Mouse (Mus musculus) hindbrain, embryonic 11.5 days (tissue): ENCODE data around the gene Iqsec1. TPM values are rescaled to one million over a fixed set of nuclear protein-coding genes. Genes with fewer than 3 reads are reported as not detected.

Experiments used
- ATAC-seq: fragments of 200-750 bp; cut with Nextera tagmentation; 2 replicates; pipeline ENCODE4 v1.8.0; 2017; ENCODE audit warnings: mild to moderate bottlenecking, moderate TSS enrichment, moderate library complexity; ENCODE audit not compliant: low FRiP score
- DNase-seq: peaks from one replicate; pipeline ENCODE4 v3.0.0-alpha.2; 2015; ENCODE audit warnings: low spot score
- H3K27ac ChIP-seq: fragments of 300-500 bp; sonication (generic); 2 replicates; pipeline ENCODE4 v1.5.1; 2014; ENCODE audit warnings: mild to moderate bottlenecking, low read depth, low read length
- H3K27me3 ChIP-seq: fragments of 300-500 bp; sonication (generic); 2 replicates; pipeline ENCODE4 v1.6.1; 2014; ENCODE audit warnings: mild to moderate bottlenecking, low read length, moderate library complexity, mixed read lengths; ENCODE audit not compliant: control insufficient read depth, insufficient read depth
- H3K36me3 ChIP-seq: fragments of 300-500 bp; sonication (generic); 2 replicates; pipeline ENCODE4 v1.6.1; 2014; ENCODE audit warnings: mild to moderate bottlenecking, low read length, moderate library complexity, mixed read lengths; ENCODE audit not compliant: control insufficient read depth, insufficient read depth
- H3K4me1 ChIP-seq: fragments of 300-500 bp; sonication (generic); replicated peaks from 2 replicates; pipeline ENCODE4 v1.6.1; 2014; ENCODE audit warnings: low read length, mixed read lengths; ENCODE audit not compliant: control insufficient read depth, insufficient read depth
- H3K4me2 ChIP-seq: fragments of 300-500 bp; sonication (generic); replicated peaks from 2 replicates; pipeline ENCODE4 v1.6.1; 2014; ENCODE audit warnings: mild to moderate bottlenecking, low read depth, low read length
- H3K4me3 ChIP-seq: fragments of 300-500 bp; sonication (generic); 2 replicates; pipeline ENCODE4 v1.5.1; 2014; ENCODE audit warnings: low read depth, low read length
- H3K9ac ChIP-seq: fragments of 300-500 bp; sonication (generic); 2 replicates; pipeline ENCODE4 v1.6.1; 2014; ENCODE audit warnings: low read depth, low read length
- H3K9me3 ChIP-seq: fragments of 300-500 bp; sonication (generic); 2 replicates; pipeline ENCODE4 v1.6.1; 2016; ENCODE audit warnings: low read length; ENCODE audit not compliant: control insufficient read depth
- WGBS: fragments of 180-500 bp; shearing (Covaris S2); extraction: QIAGEN DNeasy Blood & Tissue Kit; methylation state at CpG from one replicate; pipeline ENCODE4 v1.1.7; 2014; 5-methylcytosine and 5-hydroxymethylcytosine counted together
- polyA plus RNA-seq: library from polyadenylated mRNA; unstranded; fragments of >200 nt; fragmentation: Nextera tagmentation; extraction: Ambion mirVana; gene quantifications from 2 replicates; pipeline ENCODE4 v1.2.1, GENCODE M21; 2014

The Iqsec1 gene
- polyA plus RNA-seq, 1 experiment from 2014 or later, result 22.4 TPM

DNA sequence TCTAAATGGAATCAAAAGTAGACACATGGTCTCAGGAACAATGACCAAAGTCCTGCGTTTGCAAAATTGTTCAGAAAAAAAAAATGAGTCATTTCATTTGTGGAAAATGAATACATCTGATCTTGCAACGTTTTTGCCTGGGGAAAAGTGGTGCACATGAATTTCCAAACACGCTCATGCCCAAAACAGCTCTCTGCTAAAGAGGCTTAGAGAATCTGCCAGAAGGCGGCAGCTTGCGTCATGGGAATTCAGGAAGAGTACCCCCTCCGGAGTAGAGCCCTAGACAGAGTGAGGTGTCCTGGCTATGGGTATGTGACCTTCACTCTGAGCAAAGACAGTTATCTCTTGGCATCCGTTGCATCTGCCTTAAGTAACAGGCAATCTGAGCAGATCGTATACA is 116.9 kb downstream of the Iqsec1 start:
- DNase-seq (no peak), ATAC-seq (no peak)
- H3K4me1 ChIP-seq, result no peaks in the 10 kb centered on the region
- H3K9ac ChIP-seq, result no peak overlapping the region
- no peaks in the 10 kb centered on the region for H3K36me3 ChIP-seq
- 86% methylated on average over 8 of the region's 8 CpGs for WGBS
- no peaks in the 10 kb centered on the region for H3K27me3 ChIP-seq
- no peak overlapping the region for H3K27ac ChIP-seq
- H3K9me3 ChIP-seq, result no peaks in the 10 kb centered on the region
- H3K4me2 ChIP-seq, result no peak overlapping the region
- H3K4me3 ChIP-seq, result no peak overlapping the region

DNA sequence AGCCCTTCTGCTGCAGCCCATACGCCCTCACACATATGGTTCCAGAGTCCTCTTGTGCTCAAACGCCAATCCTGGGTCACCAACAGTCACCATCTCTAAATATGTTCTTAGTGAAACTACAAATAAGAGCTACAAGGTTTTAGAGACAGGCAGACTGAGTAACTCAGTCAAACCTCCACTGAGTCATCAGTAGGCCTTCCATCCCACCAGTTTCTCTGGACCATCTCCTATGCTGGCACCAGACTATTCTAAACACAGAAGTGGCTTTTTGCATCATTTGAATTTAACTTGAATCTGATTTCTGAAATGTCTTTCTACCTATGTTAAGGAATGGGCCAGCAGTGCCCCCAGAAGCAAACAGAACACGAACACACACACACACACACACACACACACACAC is 120.5 kb downstream of the Iqsec1 start:
- no peak for ATAC-seq
- no peaks in the 10 kb centered on the region for H3K36me3 ChIP-seq
- H3K9me3 ChIP-seq, result no peaks in the 10 kb centered on the region
- H3K9ac ChIP-seq, result no peak overlapping the region
- no peaks in the 10 kb centered on the region for H3K4me1 ChIP-seq
- H3K4me3 ChIP-seq, result no peak overlapping the region
- no peaks in the 10 kb centered on the region for H3K27me3 ChIP-seq
- H3K4me2 ChIP-seq, result no peak overlapping the region
- DNase-seq, result no peak
- 88% methylated on average over 3 of the region's 3 CpGs for WGBS
- H3K27ac ChIP-seq, result no peak overlapping the region

DNA sequence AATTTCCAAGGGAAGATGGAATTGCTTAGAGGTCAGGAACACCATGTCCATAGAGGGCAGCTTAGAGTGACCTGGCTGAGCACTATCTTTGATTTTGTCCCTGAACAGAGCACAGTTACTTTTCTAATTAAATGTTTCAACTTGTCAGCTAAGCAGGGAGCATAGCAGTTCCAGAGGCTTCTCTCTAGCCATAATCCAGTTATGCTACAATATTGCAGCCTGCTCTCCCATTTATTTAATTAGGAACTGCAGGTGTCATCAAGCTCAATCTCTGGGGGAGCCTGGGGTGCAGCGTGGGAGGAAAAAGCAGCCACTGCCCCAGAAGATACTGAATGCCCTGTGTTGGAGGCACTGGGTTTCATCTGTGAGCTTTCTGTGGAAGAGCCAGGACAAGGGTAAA is 127.1 kb downstream of the Iqsec1 start:
- Histone ChIP-seq H3K4me1 (no peaks in the 10 kb centered on the region), H3K4me3 (no peak overlapping the region), H3K9me3 (no peaks in the 10 kb centered on the region), H3K27ac (no peak overlapping the region), H3K4me2 (no peak overlapping the region), H3K27me3 (no peaks in the 10 kb centered on the region), H3K9ac (no peak overlapping the region), H3K36me3 (no peaks in the 10 kb centered on the region)
- ATAC-seq (no peak), DNase-seq (no peak)
- 95% methylated on average over 1 of the region's 1 CpGs for WGBS

DNA sequence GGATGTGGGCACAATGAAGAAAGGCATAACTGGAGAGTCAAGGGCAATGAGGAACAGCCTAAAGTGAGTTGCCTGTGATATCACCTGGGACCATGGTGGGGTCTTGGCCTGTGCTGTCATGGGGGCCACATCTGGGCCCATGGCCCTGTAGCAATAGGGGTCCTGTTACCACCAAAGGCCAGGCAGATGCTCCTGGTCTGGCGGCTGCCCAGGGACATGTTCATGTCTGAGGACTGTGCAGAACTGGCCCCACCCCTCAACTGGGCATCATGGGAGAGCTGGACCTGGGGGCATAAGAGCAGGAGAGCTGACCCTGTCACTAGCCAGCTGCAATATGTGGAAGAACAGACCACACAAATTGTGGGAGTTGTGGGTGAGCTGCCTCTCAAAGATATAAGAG is 130.6 kb downstream of the Iqsec1 start:
- 88% methylated on average over 1 of the region's 1 CpGs for WGBS

DNA sequence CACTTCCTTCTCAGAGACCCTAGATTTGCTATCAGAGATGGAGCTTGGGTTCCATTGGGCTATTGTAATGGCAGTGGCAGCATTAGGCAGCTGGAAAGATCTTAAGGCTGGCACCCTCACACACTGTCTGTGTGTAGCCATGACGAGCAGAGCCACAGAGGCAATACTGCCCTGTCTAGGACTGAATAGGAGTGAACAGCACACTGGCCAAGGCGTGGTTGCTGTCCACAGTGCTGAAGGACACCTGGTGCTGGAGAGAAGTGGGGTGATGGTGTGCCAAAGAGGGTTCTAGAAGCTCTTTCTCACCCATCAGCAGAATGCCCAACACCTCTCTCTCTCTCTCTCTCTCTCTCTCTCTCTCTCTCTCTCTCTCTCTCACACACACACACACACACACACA is 136.1 kb downstream of the Iqsec1 start:
- no peak overlapping the region for H3K27ac ChIP-seq
- H3K4me3 ChIP-seq, result no peak overlapping the region
- H3K9ac ChIP-seq, result no peak overlapping the region
- DNase-seq (peak; percentile 30), ATAC-seq (no peak)
- no peaks in the 10 kb centered on the region for H3K27me3 ChIP-seq
- H3K4me2 ChIP-seq, result no peak overlapping the region
- H3K9me3 ChIP-seq, result no peaks in the 10 kb centered on the region
- 48% methylated on average over 2 of the region's 2 CpGs for WGBS
- H3K36me3 ChIP-seq, result no peaks in the 10 kb centered on the region
- H3K4me1 ChIP-seq, result no peaks in the 10 kb centered on the region

More for the DNA sequence above, 130.6 kb downstream of the Iqsec1 start:
- Histone ChIP-seq H3K27me3 (no peaks in the 10 kb centered on the region), H3K9me3 (no peaks in the 10 kb centered on the region), H3K4me3 (no peak overlapping the region), H3K9ac (no peak overlapping the region), H3K4me1 (no peaks in the 10 kb centered on the region), H3K27ac (no peak overlapping the region), H3K36me3 (no peaks in the 10 kb centered on the region), H3K4me2 (no peak overlapping the region)
- ATAC-seq (no peak), DNase-seq (no peak)

DNA sequence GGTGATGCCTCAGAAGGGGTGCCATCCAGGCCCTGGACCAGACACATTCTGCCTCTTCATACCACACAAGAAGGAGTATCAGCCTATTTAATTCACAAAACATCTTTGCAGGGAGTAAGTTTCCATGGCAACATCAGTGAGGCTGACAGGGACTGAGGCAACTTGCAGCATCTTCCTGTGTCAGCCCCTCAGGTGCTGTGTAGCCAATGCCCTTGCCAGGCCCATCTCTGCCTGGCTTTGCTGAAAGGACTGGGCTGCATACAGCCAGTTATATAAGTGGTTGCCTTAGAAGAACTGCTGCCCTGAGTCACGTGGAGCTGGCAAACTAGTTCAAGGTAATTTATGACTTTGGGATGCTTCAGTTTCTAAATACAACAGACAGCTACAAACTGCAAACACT is 140.4 kb downstream of the Iqsec1 start:
- no peak overlapping the region for H3K4me2 ChIP-seq
- no peaks in the 10 kb centered on the region for H3K36me3 ChIP-seq
- ATAC-seq, result no peak
- no peak overlapping the region for H3K4me3 ChIP-seq
- H3K4me1 ChIP-seq, result no peaks in the 10 kb centered on the region
- no peak overlapping the region for H3K27ac ChIP-seq
- WGBS, result 63% methylated on average over 1 of the region's 1 CpGs
- no peak overlapping the region for H3K9ac ChIP-seq
- DNase-seq, result no peak
- H3K9me3 ChIP-seq, result no peaks in the 10 kb centered on the region
- H3K27me3 ChIP-seq, result no peaks in the 10 kb centered on the region

DNA sequence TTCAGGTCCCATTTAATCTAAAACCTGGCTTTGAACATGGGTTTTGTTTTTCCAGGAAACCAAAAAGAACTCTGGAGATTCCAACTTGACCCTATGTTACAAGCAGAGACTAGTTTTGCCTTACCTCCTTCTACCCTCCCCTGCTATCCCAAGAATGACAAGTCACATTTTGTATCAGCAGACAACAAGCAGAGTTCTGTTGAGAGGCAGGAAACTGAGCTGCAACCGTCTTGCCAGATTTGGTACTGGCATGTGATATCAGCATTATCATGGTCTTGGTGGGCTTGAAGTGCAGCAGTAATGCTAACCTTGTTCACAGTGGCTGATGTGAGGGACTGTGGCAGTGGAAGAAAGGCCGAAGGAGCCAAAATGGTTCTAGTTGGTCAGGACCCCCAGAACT is 141.0 kb downstream of the Iqsec1 start:
- Histone ChIP-seq H3K9ac (no peak overlapping the region), H3K4me3 (no peak overlapping the region), H3K27ac (no peak overlapping the region), H3K9me3 (no peaks in the 10 kb centered on the region), H3K4me1 (no peaks in the 10 kb centered on the region), H3K4me2 (no peak overlapping the region), H3K27me3 (no peaks in the 10 kb centered on the region), H3K36me3 (no peaks in the 10 kb centered on the region)
- ATAC-seq (no peak), DNase-seq (no peak)
- 90% methylated on average over 2 of the region's 2 CpGs for WGBS

DNA sequence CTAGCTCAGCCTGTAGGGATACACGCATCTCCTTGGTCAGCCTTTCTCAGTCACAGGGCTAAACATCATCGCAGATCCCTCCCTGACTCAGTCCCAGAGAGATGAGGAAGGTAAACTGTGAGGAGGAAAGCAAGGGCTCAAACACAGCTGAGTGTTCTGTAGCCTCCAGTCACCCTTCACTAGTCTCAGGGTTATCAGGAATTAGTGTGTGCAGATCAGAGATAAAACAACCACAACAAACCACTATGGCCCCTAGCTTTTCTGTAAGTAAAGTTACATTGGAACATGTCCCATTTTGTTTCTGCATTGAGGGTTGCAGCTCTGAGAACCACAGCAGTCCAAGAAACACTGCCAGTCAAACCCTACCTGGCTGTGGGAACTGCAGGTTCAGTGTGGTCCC is 148.5 kb downstream of the Iqsec1 start:
- no peak overlapping the region for H3K4me3 ChIP-seq
- no peaks in the 10 kb centered on the region for H3K9me3 ChIP-seq
- no peaks in the 10 kb centered on the region for H3K4me1 ChIP-seq
- no peak for DNase-seq
- no peak for ATAC-seq
- no peaks in the 10 kb centered on the region for H3K36me3 ChIP-seq
- no peak overlapping the region for H3K4me2 ChIP-seq
- WGBS, result 95% methylated on average over 2 of the region's 2 CpGs
- no peak overlapping the region for H3K27ac ChIP-seq
- H3K9ac ChIP-seq, result no peak overlapping the region
- H3K27me3 ChIP-seq, result no peaks in the 10 kb centered on the region

DNA sequence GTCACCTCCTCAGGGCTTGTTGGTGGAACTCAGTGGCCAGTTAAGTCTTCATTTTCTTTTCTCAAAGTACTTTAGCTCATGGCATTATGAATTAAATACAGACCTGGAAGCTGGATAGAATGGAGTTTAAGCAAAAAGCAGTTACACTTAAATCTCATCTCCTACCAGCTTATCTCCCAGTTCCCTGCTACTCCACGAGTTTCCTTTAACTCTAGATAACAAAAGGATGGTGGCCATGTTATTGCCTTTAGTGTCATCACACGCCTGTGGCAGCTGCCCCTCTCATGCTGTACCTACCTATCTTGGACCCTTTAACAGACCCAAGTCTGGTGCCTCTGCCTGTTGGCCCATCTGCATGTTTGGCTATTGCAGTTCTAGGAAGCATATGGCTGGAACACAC is 151.7 kb downstream of the Iqsec1 start:
- WGBS, result 76% methylated on average over 2 of the region's 2 CpGs
- ATAC-seq (no peak), DNase-seq (no peak)
- H3K27ac ChIP-seq, result no peak overlapping the region
- H3K27me3 ChIP-seq, result no peaks in the 10 kb centered on the region
- no peaks in the 10 kb centered on the region for H3K36me3 ChIP-seq
- no peaks in the 10 kb centered on the region for H3K9me3 ChIP-seq
- no peak overlapping the region for H3K9ac ChIP-seq
- no peak overlapping the region for H3K4me2 ChIP-seq
- no peaks in the 10 kb centered on the region for H3K4me1 ChIP-seq
- no peak overlapping the region for H3K4me3 ChIP-seq
